Mouse (Mus musculus): ENCODE data around the gene Fkbp8.

Fkbp8 gene

GRCm38 (mm10) chr8:70558983-70559382 is 31.5 kb downstream of the Fkbp8 start:
- WGBS = 66% methylated on average over 3 of the region's 3 CpGs

GRCm38 (mm10) chr8:70560096-70560495 is 32.6 kb downstream of the Fkbp8 start:
- 56% methylated on average over 2 of the region's 2 CpGs for WGBS

GRCm38 (mm10) chr8:70560564-70560963 is 33.0 kb downstream of the Fkbp8 start:
- WGBS = 54% methylated on average over 3 of the region's 3 CpGs

GRCm38 (mm10) chr8:70561357-70561756 is 33.8 kb downstream of the Fkbp8 start:
- WGBS = 48% methylated on average over 4 of the region's 4 CpGs

- WGBS = 72% methylated on average over 7 of the region's 7 CpGs
Measured at GRCm38 (mm10) chr8:70561809-70562535, 34.4 kb downstream of the Fkbp8 start.

GRCm38 (mm10) chr8:70562802-70563201 is 35.3 kb downstream of the Fkbp8 start:
- 83% methylated on average over 3 of the region's 3 CpGs for WGBS

- WGBS = 86% methylated on average over 6 of the region's 6 CpGs
Measured at GRCm38 (mm10) chr8:70563763-70564387, 36.4 kb downstream of the Fkbp8 start.

- WGBS = 72% methylated on average over 3 of the region's 3 CpGs
Measured at GRCm38 (mm10) chr8:70564696-70565235, 37.2 kb downstream of the Fkbp8 start.

- WGBS = 62% methylated on average over 3 of the region's 3 CpGs
Measured at GRCm38 (mm10) chr8:70565561-70565960, 38.0 kb downstream of the Fkbp8 start.

GRCm38 (mm10) chr8:70570990-70571389 is 43.5 kb downstream of the Fkbp8 start:
- 68% methylated on average over 6 of the region's 6 CpGs for WGBS

- WGBS = 47% methylated on average over 4 of the region's 4 CpGs
Measured at GRCm38 (mm10) chr8:70574915-70575314, 47.4 kb downstream of the Fkbp8 start.

- WGBS = 93% methylated on average over 3 of the region's 3 CpGs
Measured at GRCm38 (mm10) chr8:70577207-70577606, 49.7 kb downstream of the Fkbp8 start.

- WGBS = 50% methylated on average over 18 of the region's 18 CpGs
Measured at GRCm38 (mm10) chr8:70583476-70584387, 56.2 kb downstream of the Fkbp8 start.

- WGBS = 85% methylated on average over 9 of the region's 9 CpGs
Measured at GRCm38 (mm10) chr8:70584606-70585257, 57.2 kb downstream of the Fkbp8 start.
